In the genomic region with DNA sequence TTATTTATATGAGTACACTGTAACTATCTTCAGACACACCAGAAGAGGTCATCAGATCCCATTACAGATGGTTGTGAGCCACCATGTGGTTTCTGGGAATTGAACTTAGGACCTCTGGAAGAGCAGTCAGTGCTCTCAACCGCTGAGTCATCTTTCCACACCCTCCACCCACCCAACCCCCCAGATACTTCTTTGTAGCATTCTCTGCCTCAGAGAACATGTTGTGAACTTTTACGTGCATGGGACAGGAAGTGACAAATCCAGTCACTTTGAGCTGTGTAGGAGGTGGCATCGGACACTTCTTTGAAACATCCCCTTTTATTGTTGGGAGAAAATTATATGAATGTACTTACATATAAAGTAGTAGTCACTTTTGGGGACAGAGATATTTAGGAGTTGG, we compare ENCODE assay signal across 19 mouse cellular contexts. TPM values are rescaled to one million over a fixed set of nuclear protein-coding genes. Genes with fewer than 3 reads are reported as not detected.
"Had no signal": no experiment of that assay in that cellular context is flagged by ENCODE, and none has a peak within 500 bp of the region (broad histone marks: within the 10 kb centered on the region; RNA-seq: fewer than 3 reads in every experiment).

No protein-coding gene starts in this region.

RNA-seq across cellular contexts. Expression of a gene that starts 2.4 kb away (rescaled TPM):
- total RNA-seq: layer of hippocampus, adult 18-20 months; layer of hippocampus, postnatal 14 days; left cerebral cortex, adult 8-10 months; left cerebral cortex, postnatal 14 days; left cerebral cortex, postnatal 4 days; megakaryocyte, adult 5-6 weeks had no signal
- polyA plus RNA-seq: kidney, embryonic 15.5 days; limb, embryonic 12.5 days; liver, embryonic 11.5 days; liver, postnatal 0 days; lung, embryonic 14.5 days; lung, postnatal 0 days; macrophage; midbrain, embryonic 12.5 days; midbrain, embryonic 15.5 days; neural tube, embryonic 11.5 days; neural tube, embryonic 14.5 days; small intestine, adult 2 months; spleen, adult 2 months had no signal

RNA-seq across cellular contexts. Expression of a gene that starts 17.8 kb away (rescaled TPM):
- total RNA-seq: megakaryocyte, adult 5-6 weeks had no signal
- polyA plus RNA-seq: liver, postnatal 0 days; macrophage; spleen, adult 2 months had no signal
